Mouse (Mus musculus) retina, embryonic 14.5 days (tissue): Measurements from ENCODE around the gene Pax2.

ENCODE experiments used
- DNase-seq: peaks from one replicate; pipeline ENCODE4 v3.0.0-alpha.2; 2015; ENCODE audit warnings: low spot score

The Pax2 gene

GRCm38 (mm10) chr19:44784391-44784790, 28.5 kb downstream of the Pax2 start:
- DNase-seq, result no peak

- no peak for DNase-seq
Observed at GRCm38 (mm10) chr19:44788488-44788887, 32.6 kb downstream of the Pax2 start.

- no peak for DNase-seq
Observed at GRCm38 (mm10) chr19:44791981-44792380, 36.1 kb downstream of the Pax2 start.

GRCm38 (mm10) chr19:44797110-44798060, 41.5 kb downstream of the Pax2 start:
- DNase-seq, result peak; percentile 54

GRCm38 (mm10) chr19:44798731-44799130, 42.9 kb downstream of the Pax2 start:
- no peak for DNase-seq

- no peak for DNase-seq
Observed at GRCm38 (mm10) chr19:44799156-44799555, 43.3 kb downstream of the Pax2 start.

- DNase-seq, result no peak
Observed at GRCm38 (mm10) chr19:44800327-44800726, 44.5 kb downstream of the Pax2 start.

- no peak for DNase-seq
Observed at GRCm38 (mm10) chr19:44808734-44809133, 52.9 kb downstream of the Pax2 start.

- no peak for DNase-seq
Observed at GRCm38 (mm10) chr19:44812666-44813429, 57.0 kb downstream of the Pax2 start.

- DNase-seq, result no peak
Observed at GRCm38 (mm10) chr19:44815111-44815510, 59.3 kb downstream of the Pax2 start.

GRCm38 (mm10) chr19:44817403-44818128, 61.7 kb downstream of the Pax2 start:
- DNase-seq, result no peak

- DNase-seq, result no peak
Observed at GRCm38 (mm10) chr19:44818676-44819075, 62.8 kb downstream of the Pax2 start.

- no peak for DNase-seq
Observed at GRCm38 (mm10) chr19:44821581-44821980, 65.7 kb downstream of the Pax2 start.

GRCm38 (mm10) chr19:44822295-44822694, 66.5 kb downstream of the Pax2 start:
- no peak for DNase-seq

- DNase-seq, result no peak
Observed at GRCm38 (mm10) chr19:44823657-44824056, 67.8 kb downstream of the Pax2 start.

GRCm38 (mm10) chr19:44825216-44825768, 69.4 kb downstream of the Pax2 start:
- peak; percentile 48 for DNase-seq

GRCm38 (mm10) chr19:44825819-44826218, 70.0 kb downstream of the Pax2 start:
- peak; percentile 44 for DNase-seq

GRCm38 (mm10) chr19:44833391-44833790, 77.5 kb downstream of the Pax2 start:
- no peak for DNase-seq

GRCm38 (mm10) chr19:44834218-44835041, 78.6 kb downstream of the Pax2 start:
- DNase-seq, result peak; percentile 15

GRCm38 (mm10) chr19:44835042-44835930, 79.4 kb downstream of the Pax2 start:
- DNase-seq, result peak; percentile 33
